Mouse (Mus musculus): ENCODE measurements around the gene Mybph.

- no peak for TF ChIP-seq CTCF (IDR thresholded peaks at IDR 0.05; ENCODE audit: low read depth)
- TF ChIP-seq EP300 (optimal IDR thresholded peaks at IDR 0.05), result no peak
Observed at GRCm38 (mm10) chr1:134206085-134206484, 12.8 kb downstream of the Mybph start.

Data from stomach, postnatal 0 days (tissue).